Mouse (Mus musculus): ENCODE results near the gene Npcd.

DNA sequence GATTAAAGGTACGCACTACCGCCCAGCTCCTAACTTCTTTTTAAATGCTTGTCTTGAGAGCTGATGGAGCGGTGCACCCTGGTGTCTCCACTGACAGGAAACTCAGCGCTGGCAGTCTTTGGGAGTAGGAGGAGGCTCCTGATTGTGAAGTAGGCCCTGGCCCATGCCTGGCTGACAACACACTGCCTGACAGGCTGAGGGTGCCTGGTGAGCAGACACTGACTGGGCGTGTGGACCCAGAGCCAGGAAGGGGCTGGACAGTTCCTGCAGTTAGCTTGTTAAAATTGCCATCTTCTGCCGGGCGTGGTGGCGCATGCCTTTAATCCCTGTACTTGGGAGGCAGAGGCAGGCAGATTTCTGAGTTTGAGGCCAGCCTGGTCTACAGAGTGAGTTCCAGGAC, 83.8 kb downstream of the Npcd start:
- TF ChIP-seq CTCF (IDR thresholded peaks at IDR 0.05; ENCODE audit: insufficient read depth, low read length) = no peak
- TF ChIP-seq POLR2A (IDR thresholded peaks at IDR 0.05; ENCODE audit: borderline replicate concordance, extremely low read depth, low read depth, low read length) = no peak

Data from lung, adult 2 months (tissue).